Mouse (Mus musculus) bone marrow macrophage, adult 2 months (primary cell): ENCODE measurements around the gene Camk1g.

ENCODE experiments used
- CTCF ChIP-seq: IDR thresholded peaks from 2 replicates; pipeline ENCODE4 v1.5.1; 2012; ENCODE audit warnings: low read depth, mild to moderate bottlenecking, low read length, moderate library complexity
- POLR2A ChIP-seq: IDR thresholded peaks from 2 replicates; pipeline ENCODE4 v1.6.1; 2012; ENCODE audit warnings: mild to moderate bottlenecking, low read depth, low read length, borderline replicate concordance

DNA sequence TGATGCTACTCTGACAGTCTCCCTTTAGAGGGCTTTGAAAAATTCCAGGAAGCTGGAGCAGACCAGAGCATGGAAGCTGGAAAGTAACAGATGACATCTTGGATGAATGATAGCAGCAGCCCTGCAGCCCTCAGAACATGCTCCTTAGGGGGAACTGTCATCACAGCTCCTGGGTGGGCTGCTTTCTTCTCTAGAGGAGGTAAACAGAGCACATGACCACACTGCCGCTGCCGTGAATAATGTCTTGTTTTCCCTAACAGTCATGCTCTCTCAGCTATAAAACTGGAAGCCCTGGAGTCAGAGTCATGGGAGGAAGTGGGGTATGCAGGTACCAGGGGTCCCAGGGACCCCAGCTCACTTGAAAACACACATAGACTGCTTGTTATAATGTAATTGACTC, 49.1 kb upstream of the Camk1g start:
- no peak for TF ChIP-seq POLR2A
- TF ChIP-seq CTCF: no peak
